Mouse (Mus musculus) embryonic facial prominence, embryonic 11.5 days (tissue): ENCODE measurements around the gene Trmt10b. TPM values are rescaled to one million over a fixed set of nuclear protein-coding genes. Genes with fewer than 3 reads are reported as not detected.

Experiments used
- ATAC-seq: fragments of 200-750 bp; cut with Nextera tagmentation; replicated peaks from 2 replicates; pipeline ENCODE4 v1.8.0; 2017; ENCODE audit warnings: low read depth; ENCODE audit not compliant: insufficient number of reproducible peaks, low FRiP score, low TSS enrichment
- DNase-seq: peaks from one replicate; pipeline ENCODE4 v3.0.0-alpha.2; 2015; ENCODE audit warnings: low spot score
- H3K27ac ChIP-seq: fragments of 300-500 bp; sonication (generic); replicated peaks from 2 replicates; pipeline ENCODE4 v1.5.1; 2014; ENCODE audit warnings: mild to moderate bottlenecking, low read depth, low read length, control low read depth
- H3K27me3 ChIP-seq: fragments of 300-500 bp; sonication (generic); 2 replicates; pipeline ENCODE4 v1.6.1; 2014; ENCODE audit warnings: mild to moderate bottlenecking, low read length, moderate library complexity, mixed read lengths; ENCODE audit not compliant: control insufficient read depth, insufficient read depth
- H3K36me3 ChIP-seq: fragments of 300-500 bp; sonication (generic); replicated peaks from 2 replicates; pipeline ENCODE4 v1.6.1; 2014; ENCODE audit warnings: low read depth, mild to moderate bottlenecking, low read length, moderate library complexity, mixed read lengths; ENCODE audit not compliant: control insufficient read depth, insufficient read depth
- H3K4me1 ChIP-seq: fragments of 300-500 bp; sonication (generic); 2 replicates; pipeline ENCODE4 v1.6.1; 2014; ENCODE audit warnings: low read length, mixed read lengths; ENCODE audit not compliant: control insufficient read depth, insufficient read depth
- H3K4me2 ChIP-seq: fragments of 300-500 bp; sonication (generic); 2 replicates; pipeline ENCODE4 v1.6.1; 2014; ENCODE audit warnings: low read depth, mild to moderate bottlenecking, control low read depth, low read length, moderate library complexity
- H3K4me3 ChIP-seq: fragments of 300-500 bp; sonication (generic); 2 replicates; pipeline ENCODE4 v1.5.1; 2014; ENCODE audit warnings: low read depth, low read length, control low read depth
- H3K9ac ChIP-seq: fragments of 300-500 bp; sonication (generic); replicated peaks from 2 replicates; pipeline ENCODE4 v1.6.1; 2014; ENCODE audit warnings: mild to moderate bottlenecking, control low read depth, low read length
- H3K9me3 ChIP-seq: fragments of 300-500 bp; sonication (generic); replicated peaks from 2 replicates; pipeline ENCODE4 v1.6.1; 2016; ENCODE audit warnings: mild to moderate bottlenecking, low read length, inconsistent platforms, mixed read lengths; ENCODE audit not compliant: control insufficient read depth
- WGBS: fragments of 180-500 bp; shearing (Covaris S2); extraction: QIAGEN DNeasy Blood & Tissue Kit; methylation state at CpG from one replicate; pipeline ENCODE4 v1.1.7; 2014; 5-methylcytosine and 5-hydroxymethylcytosine counted together
- polyA plus RNA-seq: library from polyadenylated mRNA; unstranded; fragments of >200 nt; fragmentation: Nextera tagmentation; extraction: Ambion mirVana; gene quantifications from 2 replicates; pipeline ENCODE4 v1.2.1, GENCODE M21; 2014

The Trmt10b gene
- polyA plus RNA-seq, 1 experiment from 2014 or later = 22.3 TPM

DNA sequence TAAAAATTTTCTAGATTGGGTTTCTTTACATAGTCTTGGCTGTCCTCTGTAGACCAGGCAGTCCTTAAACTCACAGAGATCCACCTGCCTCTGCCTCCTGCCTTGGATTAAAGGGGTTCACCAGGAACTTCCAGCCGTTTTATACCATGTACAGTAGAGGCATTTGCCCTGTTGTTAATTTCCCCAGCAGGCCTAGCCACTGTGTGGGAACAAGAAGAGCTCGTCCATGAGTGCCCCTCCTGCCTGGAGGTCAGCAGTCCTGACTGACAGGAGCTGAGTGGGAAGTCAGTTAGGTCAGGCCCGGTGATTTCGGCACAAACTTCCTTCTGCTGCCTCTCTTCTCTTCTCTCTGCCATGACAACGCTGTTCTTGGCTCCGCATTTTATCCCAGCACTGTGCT lies 11.7 kb downstream of the Trmt10b start:
- Histone ChIP-seq H3K36me3 (peaks cover 4% of the 10 kb centered on the region), H3K9me3 (no peaks in the 10 kb centered on the region), H3K9ac (no peak overlapping the region), H3K4me1 (no peaks in the 10 kb centered on the region), H3K27ac (no peak overlapping the region), H3K27me3 (no peaks in the 10 kb centered on the region), H3K4me2 (no peak overlapping the region), H3K4me3 (no peak overlapping the region)
- DNase-seq = no peak
- 87% methylated on average over 6 of the region's 6 CpGs for WGBS
- no peak for ATAC-seq

GRCm38 (mm10) chr4:45311056-45311455 lies 14.1 kb downstream of the Trmt10b start:
- 89% methylated on average over 2 of the region's 2 CpGs for WGBS
- H3K27ac ChIP-seq = no peak overlapping the region
- no peaks in the 10 kb centered on the region for H3K4me1 ChIP-seq
- peaks cover 4% of the 10 kb centered on the region for H3K36me3 ChIP-seq
- H3K4me2 ChIP-seq = no peak overlapping the region
- no peak overlapping the region for H3K9ac ChIP-seq
- DNase-seq (no peak), ATAC-seq (no peak)
- no peaks in the 10 kb centered on the region for H3K27me3 ChIP-seq
- H3K4me3 ChIP-seq = no peak overlapping the region
- H3K9me3 ChIP-seq = no peaks in the 10 kb centered on the region

DNA sequence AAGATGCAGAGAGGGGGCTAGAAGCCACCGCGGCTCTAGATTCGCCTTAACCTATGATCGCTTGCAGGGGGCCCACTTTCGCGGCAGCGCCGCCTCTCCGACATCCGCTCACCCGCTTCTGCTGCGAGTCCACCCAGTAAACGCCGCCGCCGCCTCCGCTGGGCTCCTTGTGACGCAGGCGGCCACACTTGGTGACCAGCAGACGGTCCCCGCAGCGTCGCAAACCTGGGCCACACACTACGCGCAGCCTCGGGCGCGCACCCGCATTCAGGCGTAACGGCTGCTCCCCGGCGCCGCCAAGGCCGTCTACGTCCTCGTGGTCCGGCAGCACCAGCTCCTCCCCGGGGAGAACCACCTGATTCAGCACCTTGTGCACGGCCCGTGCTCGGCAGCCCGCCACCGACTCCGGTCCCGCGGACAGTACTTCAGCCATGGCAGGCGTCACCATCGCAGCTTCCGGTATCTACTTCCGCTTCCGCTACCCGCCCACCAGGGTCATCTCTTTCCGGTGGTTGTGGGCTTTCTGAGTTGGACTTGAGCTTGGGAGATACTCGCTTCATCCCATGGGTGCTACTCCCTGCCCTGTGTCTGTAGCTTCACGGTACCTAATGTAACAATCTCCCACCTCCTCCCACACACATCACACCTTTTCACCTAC lies 23.4 kb downstream of the Trmt10b start:
- peak; percentile 67 for ATAC-seq
- Histone ChIP-seq H3K4me3 (peak overlapping the region; percentile 95), H3K27ac (peak overlapping the region; percentile 65), H3K4me1 (no peaks in the 10 kb centered on the region), H3K36me3 (no peaks in the 10 kb centered on the region; the same call in 1 of the 2 replicates), H3K27me3 (no peaks in the 10 kb centered on the region), H3K4me2 (peak overlapping the region; percentile 61), H3K9me3 (no peaks in the 10 kb centered on the region), H3K9ac (peak overlapping the region; percentile 90)
- DNase-seq = peak; percentile 88
- under 1% methylated on average over 56 of the region's 56 CpGs for WGBS

DNA sequence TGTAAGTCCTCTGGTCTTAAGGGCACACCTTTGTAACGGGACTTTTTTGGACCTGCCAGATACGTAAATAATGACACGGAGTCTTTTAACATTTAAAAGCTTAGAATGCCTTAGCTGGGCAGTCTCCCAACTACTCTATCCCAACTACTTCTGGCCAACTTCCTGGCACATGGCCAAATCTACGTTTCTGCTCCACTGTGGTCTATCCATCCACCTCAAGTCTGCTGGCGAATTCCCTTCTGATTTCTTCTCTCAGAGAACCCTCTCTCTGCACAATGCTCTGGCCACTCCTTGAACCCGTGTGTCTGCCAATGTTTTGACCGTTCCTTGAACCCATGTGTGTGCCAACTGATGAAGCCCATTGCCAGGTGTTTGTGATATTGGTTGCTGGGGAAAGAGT lies 34.2 kb downstream of the Trmt10b start:
- ATAC-seq (no peak), DNase-seq (no peak)
- no peak overlapping the region for H3K4me2 ChIP-seq
- no peak overlapping the region for H3K27ac ChIP-seq
- no peak overlapping the region for H3K9ac ChIP-seq
- 86% methylated on average over 7 of the region's 7 CpGs for WGBS
- H3K36me3 ChIP-seq = no peaks in the 10 kb centered on the region
- H3K27me3 ChIP-seq = no peaks in the 10 kb centered on the region
- H3K9me3 ChIP-seq = no peaks in the 10 kb centered on the region
- no peak overlapping the region for H3K4me3 ChIP-seq
- H3K4me1 ChIP-seq = no peaks in the 10 kb centered on the region

DNA sequence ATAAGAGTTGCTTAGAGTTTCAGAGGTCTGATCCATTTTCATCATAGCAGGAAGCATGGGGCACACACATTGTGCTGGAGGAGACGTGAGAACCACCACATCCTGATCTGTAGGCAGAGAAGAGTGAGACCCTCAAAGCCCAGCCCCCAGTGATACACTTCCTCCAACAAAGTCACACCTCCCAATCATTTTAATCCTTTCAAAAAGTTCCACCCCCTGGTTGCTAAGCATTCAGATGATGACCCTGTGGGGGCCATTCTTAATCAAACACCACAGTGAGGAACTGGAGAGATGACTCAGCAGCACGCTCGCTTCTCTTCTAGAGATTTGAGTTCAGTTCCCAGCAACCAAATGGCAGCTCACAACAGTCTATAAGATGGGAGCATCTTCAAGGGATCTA lies 35.5 kb downstream of the Trmt10b start:
- DNase-seq = no peak
- Histone ChIP-seq H3K4me3 (no peak overlapping the region), H3K27me3 (no peaks in the 10 kb centered on the region), H3K36me3 (no peaks in the 10 kb centered on the region), H3K9ac (no peak overlapping the region), H3K9me3 (no peaks in the 10 kb centered on the region), H3K4me1 (no peaks in the 10 kb centered on the region), H3K27ac (no peak overlapping the region), H3K4me2 (no peak overlapping the region)
- no peak for ATAC-seq
- 74% methylated on average over 3 of the region's 3 CpGs for WGBS

- no peak for ATAC-seq
- no peak overlapping the region for H3K4me3 ChIP-seq
- no peak overlapping the region; the same call in 1 of the 2 replicates for H3K9ac ChIP-seq
These were observed 44.3 kb downstream of the Trmt10b start for GRCm38 (mm10) chr4:45341226-45341625.

DNA sequence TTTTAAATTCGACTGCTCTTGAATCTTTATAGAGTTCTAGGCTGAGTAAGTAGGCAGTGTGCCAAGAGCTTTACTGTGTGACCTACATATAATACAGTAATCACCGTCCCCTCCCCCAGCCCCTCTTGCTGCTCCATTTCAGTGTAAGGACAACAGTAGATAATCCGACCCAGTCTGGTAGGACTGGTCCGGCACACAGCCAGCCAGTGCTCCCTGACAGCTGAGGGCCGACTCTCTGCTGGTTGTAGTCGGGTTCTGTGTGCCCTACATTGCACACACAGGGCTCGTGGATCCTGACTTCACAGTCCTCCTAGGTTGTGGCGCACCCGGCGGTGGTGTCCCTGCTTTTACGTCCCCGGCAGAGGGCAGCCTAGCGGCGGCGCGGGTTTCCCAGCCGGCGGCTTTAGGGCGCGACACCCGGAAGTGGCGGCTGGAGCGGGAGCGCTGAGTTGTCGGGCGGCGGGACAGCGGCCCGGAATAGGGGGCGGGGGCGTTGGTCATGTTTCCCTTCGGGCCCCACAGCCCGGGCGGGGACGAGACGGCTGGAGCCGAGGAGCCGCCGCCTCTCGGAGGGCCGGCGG lies 44.8 kb downstream of the Trmt10b start, which contains the start of gene Dcaf10:
TSS of gene Dcaf10 (plus strand) at position 433 of the 581 bp plus-strand sequence.
- no peaks in the 10 kb centered on the region for H3K9me3 ChIP-seq
- H3K9ac ChIP-seq = peak within 1 kb of the TSS; percentile 93
- DNase-seq (peak; percentile 93), ATAC-seq (peak; percentile 90)
- no peaks in the 10 kb centered on the region for H3K4me1 ChIP-seq
- H3K27ac ChIP-seq = peak within 1 kb of the TSS; percentile 89
- WGBS = under 1% methylated on average over 41 of the region's 42 CpGs
- H3K4me3 ChIP-seq = peak within 1 kb of the TSS; percentile 98
- peak within 1 kb of the TSS; percentile 86 for H3K4me2 ChIP-seq
- H3K36me3 ChIP-seq = no peaks in the 10 kb centered on the region
- no peaks in the 10 kb centered on the region for H3K27me3 ChIP-seq

More at GRCm38 (mm10) chr4:45341226-45341625, 44.3 kb downstream of the Trmt10b start:
- Histone ChIP-seq H3K27me3 (no peaks in the 10 kb centered on the region), H3K27ac (no peak overlapping the region), H3K9me3 (no peaks in the 10 kb centered on the region), H3K4me1 (no peaks in the 10 kb centered on the region), H3K4me2 (no peak overlapping the region; the same call in 1 of the 2 replicates), H3K36me3 (no peaks in the 10 kb centered on the region)
- no peak for DNase-seq
- WGBS = 58% methylated on average over 9 of the region's 9 CpGs
